Mouse (Mus musculus) urinary bladder, postnatal 14 days (tissue): ENCODE data around the gene Bclaf1.

Experiments used
- DNase-seq: peaks from one replicate; pipeline ENCODE4 v3.0.0; 2021; ENCODE audit warnings: low spot score

Gene Bclaf1

DNA sequence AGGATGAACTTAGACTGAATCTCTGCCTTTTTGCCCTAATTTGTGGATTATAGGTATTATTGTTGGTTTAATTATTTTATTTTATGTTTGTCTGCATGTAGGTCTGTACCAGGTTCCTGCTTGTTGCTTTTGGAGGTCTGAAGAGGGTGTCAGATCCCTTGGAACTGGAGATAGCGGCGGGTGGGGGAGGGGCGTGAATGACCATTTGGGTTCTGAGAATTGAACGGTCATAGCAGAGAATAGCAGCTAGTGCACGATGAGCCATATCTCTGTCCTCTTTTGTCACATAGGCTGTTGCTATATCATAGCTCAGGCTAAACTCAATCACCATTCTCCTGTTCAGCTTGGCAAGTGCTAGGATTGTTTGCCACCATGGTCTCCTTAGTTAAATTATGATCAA lies 5.2 kb downstream of the Bclaf1 start:
- no peak for DNase-seq

DNA sequence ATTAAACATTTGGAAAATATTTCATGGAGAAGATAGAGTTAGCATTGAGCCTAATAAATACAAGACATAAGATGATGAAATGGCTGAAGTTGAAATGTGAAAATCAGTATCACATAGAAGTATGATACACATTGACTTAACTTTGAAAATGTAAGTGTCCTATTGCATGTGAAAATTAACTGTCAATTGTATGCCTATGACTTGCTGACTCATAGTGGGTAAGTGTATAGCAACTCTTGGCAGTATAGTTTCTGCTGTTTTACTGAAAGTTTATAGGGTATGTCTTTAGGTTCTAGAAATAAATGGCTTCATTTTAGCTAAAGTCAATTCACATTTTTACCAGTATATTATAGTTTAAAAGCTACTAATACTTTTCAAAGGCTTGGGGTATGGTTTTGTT lies 14.0 kb downstream of the Bclaf1 start:
- no peak for DNase-seq

DNA sequence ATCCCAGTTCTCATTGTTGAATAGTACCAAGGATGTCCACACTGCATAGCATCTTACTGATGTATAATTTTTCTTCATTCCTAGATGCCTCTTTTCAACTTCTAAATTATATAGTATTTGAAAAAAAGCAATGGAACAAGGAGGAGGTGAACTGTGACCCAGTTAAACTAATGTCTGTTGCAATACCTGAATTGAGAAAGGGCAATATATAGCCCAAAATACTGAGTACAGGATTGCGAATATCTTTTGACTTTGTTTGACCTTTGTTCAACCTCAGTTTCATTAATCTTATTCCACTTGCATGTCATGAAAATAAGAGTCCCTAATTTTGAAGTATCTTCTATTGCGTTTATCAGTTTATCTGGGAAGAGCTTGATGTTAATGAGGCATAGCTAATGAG lies 19.0 kb downstream of the Bclaf1 start:
- no peak for DNase-seq

DNA sequence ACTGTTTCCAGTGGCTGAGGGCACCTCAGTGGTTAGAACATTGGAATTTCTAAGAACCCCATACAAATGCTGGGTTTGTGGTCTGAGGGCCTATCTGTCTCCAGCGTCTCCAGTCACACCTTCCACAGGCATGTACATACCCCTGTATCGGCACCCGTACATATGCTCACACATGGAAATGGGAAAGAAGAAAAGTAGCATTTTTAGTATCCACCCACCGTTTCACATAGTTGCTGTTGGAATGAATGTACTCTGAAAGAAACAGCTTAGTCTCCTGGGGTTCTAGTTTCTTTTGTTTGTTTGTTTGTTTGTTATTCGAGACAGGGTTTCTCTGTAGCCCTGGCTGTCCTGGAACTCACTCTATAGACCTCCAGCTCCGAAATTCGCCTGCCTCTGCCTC lies 25.6 kb downstream of the Bclaf1 start:
- no peak for DNase-seq

DNA sequence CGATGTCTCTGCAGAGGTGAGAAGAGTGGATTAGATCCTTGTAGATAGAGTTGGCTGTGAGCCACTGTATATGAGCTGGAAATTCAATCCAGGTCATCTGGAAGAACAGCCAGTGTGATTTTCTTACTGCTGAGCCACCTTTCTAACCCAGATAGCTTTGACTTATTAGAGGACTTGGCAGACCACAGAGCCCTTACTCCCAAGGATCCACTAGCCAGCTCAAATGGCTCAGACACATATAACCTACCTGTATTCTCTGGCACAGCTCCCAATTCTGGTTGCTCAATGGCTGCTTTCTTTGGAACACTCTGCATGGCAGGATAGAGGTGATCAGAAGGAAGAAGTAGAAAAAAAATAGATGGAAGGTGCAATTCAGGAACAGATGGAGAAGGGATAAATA lies 33.5 kb downstream of the Bclaf1 start:
- no peak for DNase-seq

DNA sequence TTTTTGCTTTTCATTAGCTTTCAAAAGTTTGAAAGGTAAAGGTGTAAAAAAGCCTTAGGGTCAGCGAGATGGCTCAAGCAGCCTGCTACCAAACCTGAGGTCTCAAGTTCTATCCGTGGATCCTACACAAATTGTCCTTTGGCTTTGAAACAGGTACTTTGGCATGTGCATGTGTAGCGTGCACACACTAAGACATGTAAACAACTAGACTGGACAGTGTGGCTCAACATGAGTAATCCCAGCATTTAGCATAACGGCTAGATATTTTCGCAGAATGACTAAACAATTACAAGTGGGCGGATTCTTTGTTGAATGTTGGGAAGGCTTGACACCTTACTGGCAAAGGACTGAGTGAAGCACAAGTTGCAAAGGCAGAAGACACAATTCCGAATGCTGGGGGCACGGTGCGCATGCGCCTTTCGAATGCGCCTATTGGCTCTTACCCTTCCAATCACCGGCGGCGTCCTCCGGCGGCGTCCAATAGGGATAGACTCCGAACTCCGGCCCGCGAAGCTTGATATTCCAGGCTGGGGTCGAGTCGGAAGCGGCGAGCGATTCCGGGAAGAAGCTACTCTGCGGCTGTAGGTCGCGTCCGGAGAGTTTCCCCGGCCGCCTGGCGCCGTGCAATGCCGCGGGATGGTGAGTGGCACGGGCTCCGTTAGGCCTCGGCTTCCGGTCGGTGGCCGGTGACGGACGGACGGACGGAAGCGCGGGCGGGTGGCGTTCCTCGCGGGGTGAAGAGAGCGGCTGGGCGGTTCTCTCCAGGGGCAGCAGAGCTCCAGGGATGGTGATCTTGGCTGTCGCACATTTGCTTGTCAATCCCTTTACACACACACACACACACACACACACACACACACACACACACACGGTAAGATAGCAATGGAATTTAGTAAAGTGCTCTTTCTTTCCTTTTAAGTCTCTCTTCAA lies 35.3 kb downstream of the Bclaf1 start, which contains the start of gene Mtfr2:
Gene Mtfr2 (plus strand): TSS at position 486 of the 930 bp plus-strand sequence.
- DNase-seq: peak; percentile 92

DNA sequence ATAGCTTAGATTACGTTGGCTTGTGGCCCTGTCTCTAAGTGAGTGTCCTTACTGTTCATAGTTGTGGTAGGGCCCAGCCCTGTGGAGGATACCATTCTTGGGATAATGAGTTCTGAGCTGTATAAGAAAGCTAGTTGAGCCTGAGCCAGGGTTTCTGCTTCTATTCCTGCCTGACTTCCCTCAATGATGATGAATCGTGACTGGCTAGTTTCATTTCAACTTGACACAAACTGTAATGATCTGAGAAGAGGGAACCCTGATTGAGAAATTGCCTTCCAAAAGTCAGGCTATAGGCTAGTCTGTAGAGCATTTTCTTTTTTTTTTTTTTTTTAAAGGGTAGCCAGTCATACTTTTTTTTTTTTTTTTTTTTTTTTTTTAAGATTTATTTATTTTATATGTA lies 36.6 kb downstream of the Bclaf1 start:
- no peak for DNase-seq

DNA sequence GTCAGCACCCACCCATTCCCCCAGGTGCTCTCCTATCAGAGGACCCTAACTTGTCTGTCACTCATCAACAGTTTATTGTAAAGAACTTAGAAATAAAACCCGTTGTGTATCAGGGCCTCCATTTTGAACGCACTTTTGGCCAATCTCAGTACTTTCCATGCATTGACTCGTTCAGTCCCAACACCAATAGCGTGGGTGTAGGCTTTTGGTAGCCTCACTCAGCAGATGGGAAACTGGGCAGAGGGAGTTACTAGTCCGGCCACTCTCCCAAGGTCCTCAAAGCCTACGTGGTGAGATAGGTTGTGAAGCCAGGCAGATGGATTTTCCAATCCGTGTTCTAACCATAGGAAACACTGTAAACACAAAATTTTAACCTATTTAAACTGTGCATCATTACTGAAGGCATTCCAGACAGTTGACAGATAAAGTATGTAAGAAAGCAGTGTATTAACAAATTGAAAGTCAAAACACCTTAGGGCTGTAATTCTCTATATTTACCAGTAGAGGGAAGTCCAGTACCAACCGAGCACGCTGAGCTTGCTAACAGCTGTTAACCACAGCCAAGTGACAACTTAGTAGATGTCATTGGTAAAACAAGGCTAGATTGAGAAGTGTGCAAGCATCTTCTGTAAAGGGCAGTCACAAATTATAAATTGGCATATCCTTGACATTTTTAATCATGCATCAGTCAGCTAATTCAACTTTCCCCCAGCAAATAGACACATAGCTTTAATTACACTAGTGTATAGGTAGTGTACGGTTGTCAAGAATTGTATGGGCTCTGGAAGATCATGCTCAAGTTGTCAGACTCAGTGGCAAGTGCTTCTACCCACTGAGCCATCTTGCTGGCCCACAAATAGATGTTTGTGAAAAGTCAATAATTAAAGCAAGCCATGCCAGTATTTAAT lies 49.5 kb downstream of the Bclaf1 start:
- DNase-seq: no peak

DNA sequence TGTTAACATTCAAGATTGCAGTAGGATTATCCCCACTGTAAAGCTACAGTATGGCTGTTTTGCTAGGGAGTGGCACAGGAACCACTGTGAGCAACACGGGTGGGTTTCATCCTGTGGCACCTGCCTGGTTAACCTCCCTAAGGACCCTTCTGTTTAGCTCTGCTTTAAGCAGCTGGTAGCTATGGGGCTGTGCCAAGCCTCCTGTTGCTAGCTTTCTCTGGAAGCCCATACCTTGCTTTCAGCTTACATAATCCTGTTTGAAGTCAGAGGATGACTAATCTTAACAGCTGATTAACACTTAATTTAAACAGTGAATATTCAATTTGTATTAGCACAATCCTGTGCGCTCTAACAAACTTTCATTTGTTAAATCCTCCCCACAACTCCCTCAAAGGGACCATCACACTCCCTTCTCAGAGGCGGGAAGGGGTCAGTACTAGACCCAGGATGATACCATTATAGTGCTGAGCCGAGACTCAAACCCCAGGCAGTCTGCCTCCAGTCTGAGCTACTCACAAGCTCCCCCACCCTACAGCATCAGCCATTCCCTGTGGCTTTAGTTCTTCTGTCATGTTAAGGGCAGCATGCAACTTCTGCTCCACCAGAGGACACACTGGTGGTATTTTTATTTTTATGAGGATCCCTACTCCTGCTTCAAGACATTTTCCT lies 50.3 kb downstream of the Bclaf1 start:
- DNase-seq: no peak

DNA sequence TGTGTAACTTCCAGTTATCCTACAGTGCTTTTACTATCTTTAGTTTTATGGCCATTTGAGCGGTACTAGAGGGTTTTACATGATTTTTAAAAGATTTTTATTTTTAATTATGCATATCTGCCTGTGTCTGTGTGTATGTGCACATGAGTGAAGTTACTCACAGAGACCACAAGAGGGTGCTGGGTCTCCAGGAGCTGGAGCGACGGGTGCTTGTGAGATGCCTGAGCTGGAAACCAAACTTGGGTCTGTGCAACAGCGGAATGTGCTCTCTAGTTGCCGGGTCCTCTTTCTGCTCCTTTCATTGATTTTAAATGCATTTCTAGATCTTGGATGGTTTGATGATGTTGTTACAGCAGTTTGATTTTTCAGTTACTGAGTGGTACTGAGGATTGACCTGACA lies 59.8 kb downstream of the Bclaf1 start:
- DNase-seq: no peak

DNA sequence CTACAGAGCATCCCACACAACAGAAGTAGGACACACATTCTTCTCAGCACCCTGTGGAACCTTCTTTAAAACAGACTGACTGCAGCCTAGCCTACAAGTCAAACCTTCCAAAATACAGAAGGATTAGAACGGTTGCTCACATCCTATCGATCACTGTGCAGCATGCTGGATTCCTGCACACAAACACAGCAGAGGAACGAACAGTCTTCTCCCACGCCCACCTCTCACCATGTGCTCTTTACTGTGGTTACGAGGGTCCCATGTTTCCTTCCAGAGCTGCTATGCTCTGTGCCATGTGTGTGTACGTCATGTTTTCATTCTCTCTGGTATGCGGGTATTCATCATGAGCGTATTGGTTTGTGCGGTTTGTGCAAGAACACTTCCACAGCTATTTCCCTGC lies 65.4 kb downstream of the Bclaf1 start:
- no peak for DNase-seq

DNA sequence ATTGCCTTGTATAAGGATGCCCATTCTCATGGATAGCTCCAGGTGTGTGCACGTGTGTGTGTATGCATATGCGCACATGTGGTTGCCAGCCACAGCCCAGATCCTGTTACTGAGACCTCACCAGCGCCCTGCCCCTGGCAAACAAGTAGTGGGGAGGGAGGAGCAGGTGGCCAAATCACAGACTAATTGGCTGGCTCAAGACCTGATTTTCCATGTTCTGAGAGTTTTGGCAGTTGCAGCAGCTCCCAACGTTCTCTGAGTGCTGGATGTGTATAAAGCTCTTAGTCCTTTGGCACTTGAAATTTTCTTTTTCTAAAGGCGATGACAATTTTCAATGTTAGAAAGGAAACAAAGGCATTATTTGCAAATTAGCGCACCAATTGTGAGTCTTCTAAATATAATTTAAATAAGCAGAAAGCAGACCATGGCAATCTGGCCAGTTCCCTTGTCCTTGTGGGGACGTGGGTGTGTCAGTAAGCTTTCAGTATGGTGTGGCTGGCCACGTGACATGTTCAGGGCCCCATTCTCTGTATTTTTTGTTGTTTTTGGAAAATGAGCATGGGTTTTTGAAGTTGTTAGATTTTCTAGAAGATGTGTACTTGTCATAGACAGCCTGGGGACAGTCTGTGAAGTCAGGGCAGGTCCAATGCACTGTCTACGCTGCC lies 66.9 kb downstream of the Bclaf1 start:
- no peak for DNase-seq

DNA sequence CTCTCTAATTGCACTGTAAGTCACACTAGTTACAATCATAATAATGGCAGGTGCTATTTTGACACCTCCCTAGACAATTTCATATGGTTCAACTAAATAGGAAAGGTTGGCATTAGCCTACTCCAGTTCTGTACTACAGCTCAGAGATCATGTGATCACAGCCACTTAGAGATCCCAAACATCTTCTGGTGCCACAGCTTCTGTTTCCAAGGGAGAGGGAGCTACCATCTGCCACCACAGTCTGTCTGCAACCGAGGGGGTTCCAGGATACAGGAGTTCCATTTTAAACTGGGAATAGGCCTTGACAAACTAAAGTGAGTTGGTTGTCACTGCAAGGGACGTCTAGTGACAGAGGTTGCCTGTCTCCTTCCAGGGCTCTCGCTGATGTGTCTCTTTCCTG lies 68.5 kb downstream of the Bclaf1 start:
- no peak for DNase-seq

DNA sequence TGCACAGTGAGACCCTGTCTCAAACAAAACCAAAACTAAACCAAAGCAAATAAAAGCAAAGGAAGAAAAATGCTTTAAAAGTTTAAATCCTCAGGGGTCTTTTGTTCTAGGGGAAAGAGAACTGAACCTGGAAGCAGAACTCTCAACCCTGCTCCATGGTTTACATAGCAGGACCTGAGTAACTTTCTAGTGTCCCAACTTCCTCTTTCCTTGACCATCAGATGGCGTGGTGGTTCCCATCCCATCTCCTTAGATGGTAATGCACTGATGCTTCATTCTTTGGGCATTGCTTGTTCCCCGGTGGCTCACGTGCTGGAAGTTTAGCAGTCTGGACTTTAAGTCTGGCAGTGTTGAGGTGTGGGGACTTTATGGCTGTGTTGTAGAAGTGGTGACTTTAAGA lies 69.1 kb downstream of the Bclaf1 start:
- DNase-seq: no peak

DNA sequence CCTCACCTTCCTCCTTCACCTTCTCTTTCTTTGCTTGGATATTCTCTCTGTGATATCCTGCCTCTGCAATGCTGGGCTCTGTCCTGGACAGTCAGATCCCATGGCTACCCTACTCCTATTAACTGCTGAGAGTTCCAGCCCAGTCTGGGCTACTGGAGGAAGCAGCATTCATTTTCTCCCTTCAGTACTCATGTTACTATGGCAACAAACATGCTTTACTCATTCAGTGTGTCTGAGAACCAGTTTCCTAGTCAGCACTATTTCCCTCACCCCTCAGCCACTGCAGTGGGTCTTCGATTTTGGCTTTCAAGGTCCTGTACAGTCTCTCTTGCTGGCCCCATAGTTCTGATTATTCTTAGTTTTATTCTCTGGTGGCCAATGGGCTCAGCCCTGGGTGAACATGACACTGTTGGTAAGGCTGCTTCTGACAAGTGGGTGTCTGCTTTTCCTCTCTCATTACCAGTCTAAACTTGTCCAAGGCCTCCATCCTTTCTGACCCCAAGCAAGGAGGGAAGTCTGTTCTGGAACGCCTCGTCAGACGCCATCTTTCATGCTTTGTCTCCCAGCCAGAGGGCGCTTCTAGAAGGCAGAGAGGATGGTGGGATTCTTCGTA lies 70.6 kb downstream of the Bclaf1 start:
- no peak for DNase-seq

DNA sequence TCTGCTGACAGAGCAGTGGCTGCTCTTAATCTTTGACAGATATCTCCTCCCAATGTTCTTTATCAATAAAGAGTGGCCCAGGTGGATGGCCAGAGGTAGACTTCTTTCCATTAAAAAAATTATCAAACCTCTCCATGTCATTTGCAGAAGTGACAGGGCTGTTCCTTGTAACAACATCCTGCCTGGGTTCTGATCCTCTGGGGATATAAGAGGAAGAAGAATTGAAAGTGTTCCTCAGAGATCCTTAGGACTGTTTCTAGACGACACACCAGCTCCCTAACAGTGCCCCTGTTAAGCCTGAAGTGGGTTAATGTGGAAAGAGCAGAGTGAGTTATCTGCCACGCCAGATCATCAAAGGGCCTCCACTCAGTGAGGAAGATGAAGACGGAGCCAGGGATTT lies 78.3 kb downstream of the Bclaf1 start:
- no peak for DNase-seq
